Mouse (Mus musculus) adrenal gland (tissue): ENCODE data around the gene Eif2ak3.

Experiments
- intact Hi-C: fragments of 180-260 bp; cut with DNase I; formaldehyde crosslinking; loops from one replicate; pipeline ENCODE4 v1.15.1; 2025

Eif2ak3 gene

GRCm38 (mm10) chr6:70898166-70898565 lies 53.9 kb downstream of the Eif2ak3 start:
- intact Hi-C loops, result no loop called here

- intact Hi-C loops, result no loop called here
These were observed 55.3 kb downstream of the Eif2ak3 start for GRCm38 (mm10) chr6:70899594-70900003.

GRCm38 (mm10) chr6:70903689-70904088 lies 59.4 kb downstream of the Eif2ak3 start:
- intact Hi-C loops, result no loop called here

- intact Hi-C loops, result no loop called here
These were observed 65.3 kb downstream of the Eif2ak3 start for GRCm38 (mm10) chr6:70909572-70909971.

GRCm38 (mm10) chr6:70910285-70910684 lies 66.0 kb downstream of the Eif2ak3 start:
- intact Hi-C loops, result no loop called here

GRCm38 (mm10) chr6:70911668-70912395 lies 67.5 kb downstream of the Eif2ak3 start:
- intact Hi-C loops, result no loop called here

- intact Hi-C loops, result no loop called here
These were observed 68.1 kb downstream of the Eif2ak3 start for GRCm38 (mm10) chr6:70912396-70912765.

- intact Hi-C loops, result no loop called here
These were observed 74.5 kb downstream of the Eif2ak3 start, which contains the start of gene Tex37 for GRCm38 (mm10) chr6:70918827-70919226. Gene Tex37 (minus strand): TSS chr6:70918927.

GRCm38 (mm10) chr6:70921274-70922074 lies 77.2 kb downstream of the Eif2ak3 start:
- intact Hi-C loops, result no loop called here

GRCm38 (mm10) chr6:70931801-70932200 lies 87.5 kb downstream of the Eif2ak3 start:
- intact Hi-C loops, result no loop called here

- intact Hi-C loops, result no loop called here
These were observed 109.0 kb downstream of the Eif2ak3 start for GRCm38 (mm10) chr6:70953274-70953673.

GRCm38 (mm10) chr6:70954040-70954439 lies 109.7 kb downstream of the Eif2ak3 start:
- intact Hi-C loops, result no loop called here
